Mouse (Mus musculus) right cerebral cortex, postnatal 14 days (tissue): Measurements from ENCODE around the gene Cnbp.

Experiments
- DNase-seq: peaks from one replicate; pipeline ENCODE4 v3.0.0; 2022

Gene Cnbp

DNA sequence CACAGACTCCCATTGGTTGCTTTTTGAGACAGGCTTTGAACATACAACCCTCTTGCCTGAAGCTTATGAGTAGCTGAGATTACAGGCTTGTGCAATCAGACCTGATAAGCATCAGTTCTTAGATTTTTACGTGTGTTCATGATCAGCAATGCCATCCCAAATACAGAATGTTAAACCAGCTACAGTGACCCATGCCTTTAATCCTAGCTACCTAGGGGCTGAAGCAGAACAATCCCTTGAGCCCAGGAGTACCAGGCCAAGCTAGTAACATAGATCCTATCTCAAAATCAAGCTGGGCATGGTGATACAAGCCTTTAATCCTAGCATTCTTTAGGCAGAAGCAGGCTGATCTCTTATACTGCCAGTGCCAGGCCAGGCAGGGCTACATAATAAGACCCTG lies 46.9 kb downstream of the Cnbp start:
- no peak for DNase-seq

DNA sequence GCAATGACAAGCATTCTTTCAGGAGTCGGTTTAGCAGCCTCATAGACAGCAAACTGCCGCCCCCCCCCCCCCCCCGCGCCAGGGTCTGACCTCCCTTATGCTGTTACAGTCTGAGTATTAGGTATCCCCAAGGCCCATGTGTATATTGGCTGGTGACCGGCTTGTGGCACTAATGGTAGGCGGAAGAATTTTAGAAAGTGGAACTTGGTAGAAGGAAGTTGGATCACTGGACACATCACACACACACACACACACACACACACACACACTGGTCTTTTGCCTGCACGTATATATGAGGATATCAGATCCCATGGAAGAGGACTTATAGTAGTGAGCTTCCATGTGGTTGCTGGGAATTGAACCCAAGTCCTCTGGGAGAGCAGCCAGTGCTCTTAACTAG lies 48.4 kb downstream of the Cnbp start:
- DNase-seq = no peak

DNA sequence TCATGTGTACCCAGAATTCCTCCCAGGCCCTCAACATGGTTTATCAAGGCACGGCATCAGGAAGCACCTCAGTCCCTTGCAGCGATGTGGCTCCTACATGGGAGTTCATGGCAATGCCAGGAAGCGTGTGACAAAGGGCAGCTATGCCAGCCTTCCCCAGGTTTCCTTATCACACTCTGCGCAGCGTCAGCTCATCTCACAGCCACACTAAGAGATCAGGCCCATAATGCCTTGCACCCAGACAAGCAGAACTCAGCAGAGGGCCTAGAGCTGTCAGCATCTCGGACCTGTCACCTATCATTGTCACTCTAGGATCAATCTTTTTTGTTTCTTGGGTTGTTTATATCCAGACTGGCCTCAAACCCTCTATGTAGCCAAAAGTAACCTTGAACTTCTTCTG lies 51.3 kb downstream of the Cnbp start:
- no peak for DNase-seq

- no peak for DNase-seq
Measured at GRCm38 (mm10) chr6:87797321-87797720, 53.6 kb downstream of the Cnbp start.

DNA sequence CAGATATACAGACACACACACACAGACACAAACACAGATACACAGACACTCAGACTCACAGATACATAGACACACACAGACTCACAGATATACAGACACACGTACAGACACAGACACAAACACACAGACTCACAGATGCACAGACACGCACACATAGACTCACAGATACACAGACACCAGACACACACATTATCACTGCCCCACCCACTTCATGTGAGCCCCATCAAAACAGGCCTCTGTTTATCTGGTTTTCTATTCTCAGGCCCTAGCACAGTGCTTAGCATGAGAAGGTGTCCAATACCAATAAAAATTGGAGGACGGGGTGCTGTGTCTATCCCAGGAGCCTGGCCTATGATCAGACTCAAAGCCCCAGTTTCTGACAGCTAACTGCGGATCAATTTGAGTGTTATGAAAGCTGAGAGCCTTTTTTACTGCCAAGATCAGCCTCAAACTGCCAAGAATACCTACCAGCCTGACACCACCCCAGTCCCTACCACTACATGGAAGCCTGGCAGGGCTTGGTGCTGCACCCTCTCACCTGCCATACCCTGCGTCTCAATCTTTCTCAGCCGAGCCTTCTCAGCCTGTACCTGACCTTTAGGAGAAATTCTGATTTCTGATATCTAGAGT lies 54.5 kb downstream of the Cnbp start:
- DNase-seq = no peak

DNA sequence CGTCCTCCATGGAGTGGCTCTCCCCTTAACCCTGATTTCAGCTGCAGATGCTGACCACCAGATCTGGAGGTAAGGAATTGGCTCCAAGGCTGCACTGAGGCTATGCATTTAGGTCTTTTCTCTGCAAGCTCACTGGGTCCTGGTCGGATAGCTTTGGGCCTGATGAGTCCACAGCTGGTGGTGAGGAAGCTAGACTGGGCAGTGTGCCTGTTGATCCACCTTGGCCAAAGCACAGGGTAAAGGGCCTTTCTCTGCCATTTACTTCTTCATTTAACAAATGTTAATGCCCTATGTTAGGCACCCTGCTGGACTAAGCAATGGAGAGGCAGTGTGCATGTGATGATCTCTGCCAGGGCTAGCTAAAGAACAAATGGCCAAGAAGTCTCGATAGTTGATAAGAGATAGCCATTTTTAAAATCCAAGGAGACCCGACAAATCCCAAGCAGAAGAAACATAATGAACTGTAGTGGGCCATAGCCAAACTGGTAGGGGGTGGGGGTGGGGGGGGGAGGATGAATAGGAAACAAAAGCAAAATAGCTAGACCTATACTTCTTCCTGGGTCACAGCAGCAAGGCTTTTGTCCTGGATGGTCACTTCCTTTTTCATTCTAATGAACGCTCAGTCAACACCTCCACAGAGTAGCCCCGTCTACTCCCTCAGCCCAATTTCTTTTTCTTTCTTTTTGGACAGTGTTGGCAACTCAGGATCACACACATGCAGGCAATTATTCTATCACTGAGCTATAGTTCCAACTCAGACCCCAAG lies 55.3 kb downstream of the Cnbp start:
- no peak for DNase-seq

- no peak for DNase-seq
Measured at GRCm38 (mm10) chr6:87793821-87794510, 56.9 kb downstream of the Cnbp start.
